In the genomic region with DNA sequence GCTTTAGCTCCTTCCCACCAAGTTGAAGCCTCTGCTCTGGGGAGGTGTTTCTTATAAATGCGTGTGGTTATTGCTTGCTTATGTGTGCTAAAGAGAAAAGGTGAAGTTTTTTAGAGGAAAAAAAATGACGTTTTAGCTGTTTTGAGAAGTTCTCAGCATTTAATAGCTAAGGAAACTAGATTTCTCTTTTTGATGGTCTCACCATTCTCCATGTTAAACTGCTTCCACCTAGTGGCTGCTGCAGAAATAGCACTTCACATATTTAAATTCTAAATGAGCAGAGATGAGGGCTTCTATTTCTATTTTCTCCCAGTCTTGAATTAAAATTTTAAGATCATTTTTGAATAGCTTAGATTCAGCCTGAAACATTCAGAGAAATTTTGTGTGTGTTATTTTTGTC, we compare ENCODE assay signal across 9 mouse cellular contexts. TPM values are rescaled to one million over a fixed set of nuclear protein-coding genes. Genes with fewer than 3 reads are reported as not detected.
DNase-seq lines count a peak whose midpoint lies in the region; ATAC-seq lines count a peak whose summit lies in the region.
"Had no signal": no experiment of that assay in that cellular context is flagged by ENCODE, and none has a peak within 500 bp of the region (broad histone marks: within the 10 kb centered on the region; RNA-seq: fewer than 3 reads in every experiment).

No protein-coding gene starts in this region.

- no peaks in the 10 kb centered on the region for H3K9me3 ChIP-seq in hindbrain, embryonic 11.5 days (ENCODE audit: control insufficient read depth, low read length)
- no peaks in the 10 kb centered on the region for H3K9me3 ChIP-seq in hindbrain, embryonic 12.5 days (replicated peaks)
- H3K9me3 ChIP-seq in forebrain, embryonic 12.5 days, result no peaks in the 10 kb centered on the region
- H3K9me3 ChIP-seq: neural tube, embryonic 12.5 days had no signal

- intact Hi-C loops in gastrocnemius, postnatal 36 days (cut with DNase I), result no loop called here

- DNase-seq in hindbrain, embryonic 11.5 days (ENCODE audit: low spot score), result peak; percentile 50
- peak; percentile 9 for DNase-seq in urinary bladder, postnatal 14 days (ENCODE audit: low spot score)
- DNase-seq in urinary bladder, postnatal 10 days (ENCODE audit: low spot score), result no peak
- DNase-seq in embryo, embryonic 11.5 days (ENCODE audit: low read depth, low spot score), result peak; percentile 8
- DNase-seq in gastrocnemius, postnatal 36 days, result no peak

- 46% methylated on average over 2 of the region's 2 CpGs for WGBS in hindbrain, embryonic 11.5 days
- WGBS in hindbrain, embryonic 12.5 days, result 40% methylated on average over 2 of the region's 2 CpGs
- WGBS in forebrain, embryonic 12.5 days, result 43% methylated on average over 2 of the region's 2 CpGs

- H3K27me3 ChIP-seq in hindbrain, embryonic 11.5 days (ENCODE audit: control insufficient read depth, insufficient read depth, low read length), result no peaks in the 10 kb centered on the region
- H3K27me3 ChIP-seq in hindbrain, embryonic 12.5 days, result no peaks in the 10 kb centered on the region
- H3K27me3 ChIP-seq in forebrain, embryonic 12.5 days, result no peaks in the 10 kb centered on the region
- H3K27me3 ChIP-seq: neural tube, embryonic 12.5 days had no signal

- H3K4me1 ChIP-seq in hindbrain, embryonic 11.5 days (replicated peaks; ENCODE audit: control insufficient read depth, insufficient read depth, low read length), result no peaks in the 10 kb centered on the region
- H3K4me1 ChIP-seq in hindbrain, embryonic 12.5 days, result no peaks in the 10 kb centered on the region
- H3K4me1 ChIP-seq in forebrain, embryonic 12.5 days, result no peaks in the 10 kb centered on the region
- H3K4me1 ChIP-seq: neural tube, embryonic 12.5 days had no signal

- peaks cover 3% of the 10 kb centered on the region; the same call in 1 of the 2 replicates for H3K36me3 ChIP-seq in hindbrain, embryonic 11.5 days (ENCODE audit: control insufficient read depth, insufficient read depth, low read length)
- H3K36me3 ChIP-seq in hindbrain, embryonic 12.5 days, result peaks cover 76% of the 10 kb centered on the region
- H3K36me3 ChIP-seq in forebrain, embryonic 12.5 days (replicated peaks), result peaks cover 77% of the 10 kb centered on the region

- no peak overlapping the region for H3K27ac ChIP-seq in hindbrain, embryonic 11.5 days (ENCODE audit: low read depth, low read length)
- no peak overlapping the region for H3K27ac ChIP-seq in hindbrain, embryonic 12.5 days
- no peak overlapping the region for H3K27ac ChIP-seq in forebrain, embryonic 12.5 days
- H3K27ac ChIP-seq: neural tube, embryonic 12.5 days had no signal

- H3K4me3 ChIP-seq in hindbrain, embryonic 11.5 days (ENCODE audit: low read depth, low read length), result no peak overlapping the region
- H3K4me3 ChIP-seq in hindbrain, embryonic 12.5 days, result no peak overlapping the region
- no peak overlapping the region for H3K4me3 ChIP-seq in forebrain, embryonic 12.5 days (replicated peaks)
- H3K4me3 ChIP-seq: neural tube, embryonic 12.5 days had no signal

- no peak overlapping the region for H3K4me2 ChIP-seq in hindbrain, embryonic 11.5 days (replicated peaks; ENCODE audit: low read depth, low read length)
- no peak overlapping the region for H3K4me2 ChIP-seq in hindbrain, embryonic 12.5 days (replicated peaks)
- H3K4me2 ChIP-seq in forebrain, embryonic 12.5 days, result no peak overlapping the region
- H3K4me2 ChIP-seq: neural tube, embryonic 12.5 days had no signal

- no peak for ATAC-seq in hindbrain, embryonic 11.5 days (ENCODE audit: low FRiP score)
- no peak for ATAC-seq in hindbrain, embryonic 12.5 days (ENCODE audit: low FRiP score)
- ATAC-seq in megakaryocyte-erythroid progenitor cell, adult 5-6 weeks (replicated peaks; ENCODE audit: low FRiP score, low TSS enrichment, poor library complexity, severe bottlenecking), result peak; percentile 66; the same call in 1 of the 2 replicates
- ATAC-seq in forebrain, embryonic 12.5 days (ENCODE audit: low FRiP score), result no peak

- no peak overlapping the region for H3K9ac ChIP-seq in hindbrain, embryonic 11.5 days (ENCODE audit: low read depth, low read length)
- H3K9ac ChIP-seq in hindbrain, embryonic 12.5 days, result no peak overlapping the region
- no peak overlapping the region for H3K9ac ChIP-seq in forebrain, embryonic 12.5 days
- H3K9ac ChIP-seq: neural tube, embryonic 12.5 days had no signal

RNA-seq across cellular contexts. Expression of gene Eprs, which starts 41.2 kb away (rescaled TPM):
- polyA plus RNA-seq in hindbrain, embryonic 11.5 days (2014; fragmentation: Nextera tagmentation; extraction: Ambion mirVana), result 146 and 172 TPM in 2 replicates
- polyA plus RNA-seq in hindbrain, embryonic 12.5 days (2016; fragmentation: Nextera tagmentation; extraction: Ambion mirVana), result 136 and 148 TPM in 2 replicates
- 120 and 136 TPM in 2 replicates for total RNA-seq in megakaryocyte-erythroid progenitor cell, adult 5-6 weeks (2014; fragmentation: Nextera tagmentation)
- total RNA-seq in megakaryocyte-erythroid progenitor cell, adult 5-6 weeks (2017), result 318 and 319 TPM in 2 replicates
- 100 to 1,000 TPM; 129 to 141 TPM for total RNA-seq in gastrocnemius, postnatal 36 days (2021)
- polyA plus RNA-seq in forebrain, embryonic 12.5 days (2016; fragmentation: Nextera tagmentation; extraction: Ambion mirVana), result 128 and 137 TPM in 2 replicates

RNA-seq across cellular contexts. Expression of gene Slc30a10, which starts 50.6 kb away (rescaled TPM):
- 1.5 TPM in 2 replicates for polyA plus RNA-seq in hindbrain, embryonic 11.5 days (2014; fragmentation: Nextera tagmentation; extraction: Ambion mirVana)
- 1.4 and 1.8 TPM in 2 replicates for polyA plus RNA-seq in hindbrain, embryonic 12.5 days (2016; fragmentation: Nextera tagmentation; extraction: Ambion mirVana)
- 0.96 and 1.1 TPM in 2 replicates for total RNA-seq in megakaryocyte-erythroid progenitor cell, adult 5-6 weeks (2014; fragmentation: Nextera tagmentation)
- total RNA-seq in megakaryocyte-erythroid progenitor cell, adult 5-6 weeks (2017), result 1.7 TPM in 1 of 2 replicates, not detected in the other
- total RNA-seq in gastrocnemius, postnatal 36 days (2021), result not detected
- polyA plus RNA-seq in forebrain, embryonic 12.5 days (2016; fragmentation: Nextera tagmentation; extraction: Ambion mirVana), result 4.4 and 4.6 TPM in 2 replicates

Comparison
In these comparisons a context has a peak if more than half of its experiments do, and no peak if none do; other contexts are left out.
1. DNase-seq: peak in hindbrain, embryonic 11.5 days (single experiment), urinary bladder, postnatal 14 days (single experiment) and embryo, embryonic 11.5 days (single experiment); none in urinary bladder, postnatal 10 days (single experiment) and gastrocnemius, postnatal 36 days (0 of 2).